Mouse (Mus musculus) ovary, adult 18-20 months (tissue): ENCODE measurements around the gene Dock9.

Experiments used
- DNase-seq: peaks from one replicate; pipeline ENCODE4 v3.0.0; 2022; ENCODE audit warnings: low spot score, mixed read lengths

Gene Dock9

GRCm38 (mm10) chr14:121791935-121792334 lies 5.7 kb downstream of the Dock9 start:
- no peak for DNase-seq

DNA sequence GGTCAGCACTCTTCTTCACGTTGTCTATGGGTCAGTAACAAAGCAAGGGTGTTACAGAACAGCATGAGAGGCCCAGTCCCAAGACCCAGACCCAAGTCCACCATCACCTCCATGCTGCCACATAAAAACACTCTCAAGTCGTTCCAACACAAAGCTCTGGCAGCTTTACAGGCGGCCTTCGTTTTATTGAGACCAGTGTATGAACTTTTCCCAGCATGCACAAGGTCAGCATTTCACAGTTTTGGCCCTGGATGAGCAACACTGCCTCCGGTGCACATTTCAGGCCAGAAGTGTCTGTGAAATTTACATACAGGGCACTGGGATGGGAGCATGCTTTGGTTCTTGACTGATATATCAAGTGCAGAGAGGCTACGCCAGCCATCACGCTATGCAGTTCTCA lies 6.5 kb downstream of the Dock9 start:
- no peak for DNase-seq

GRCm38 (mm10) chr14:121789273-121789672 lies 8.4 kb downstream of the Dock9 start:
- DNase-seq, result no peak

DNA sequence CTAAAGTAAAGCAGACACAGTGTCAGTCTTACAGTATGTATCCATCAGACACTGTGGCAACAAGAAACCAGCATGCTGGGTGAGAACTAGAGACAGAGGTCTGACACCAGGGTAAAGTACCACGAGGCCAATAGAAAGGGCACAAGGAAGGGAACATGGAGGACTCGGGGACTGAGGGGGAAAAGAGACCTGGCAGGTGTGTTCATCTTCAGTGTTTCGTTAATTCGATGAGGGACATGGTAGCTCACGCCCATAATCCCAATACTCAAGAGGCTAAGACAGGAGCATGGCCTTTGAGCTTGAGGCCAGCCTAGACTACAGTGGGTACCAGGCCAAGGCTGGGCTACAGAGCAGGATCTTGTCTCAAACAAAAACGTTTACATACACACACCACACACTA lies 9.2 kb downstream of the Dock9 start:
- no peak for DNase-seq

DNA sequence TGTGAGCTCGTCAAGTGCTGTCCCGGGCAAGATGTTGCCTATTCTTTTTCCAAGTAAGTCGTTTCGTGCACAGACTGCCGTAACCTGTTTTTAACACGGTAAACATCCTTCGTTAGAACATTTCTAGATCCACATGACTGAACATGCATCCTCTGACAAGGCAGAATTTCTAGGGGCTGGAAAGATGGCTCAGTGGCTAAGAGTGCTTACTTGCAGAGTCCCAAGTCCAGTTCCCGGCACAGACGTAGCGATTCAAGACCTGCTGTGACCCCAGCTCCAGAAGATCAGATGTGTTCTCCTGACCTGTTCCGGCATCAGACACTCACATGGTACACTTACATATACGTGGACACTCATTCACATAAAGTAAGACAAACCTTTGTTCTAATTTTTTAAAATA lies 10.2 kb downstream of the Dock9 start:
- no peak for DNase-seq

DNA sequence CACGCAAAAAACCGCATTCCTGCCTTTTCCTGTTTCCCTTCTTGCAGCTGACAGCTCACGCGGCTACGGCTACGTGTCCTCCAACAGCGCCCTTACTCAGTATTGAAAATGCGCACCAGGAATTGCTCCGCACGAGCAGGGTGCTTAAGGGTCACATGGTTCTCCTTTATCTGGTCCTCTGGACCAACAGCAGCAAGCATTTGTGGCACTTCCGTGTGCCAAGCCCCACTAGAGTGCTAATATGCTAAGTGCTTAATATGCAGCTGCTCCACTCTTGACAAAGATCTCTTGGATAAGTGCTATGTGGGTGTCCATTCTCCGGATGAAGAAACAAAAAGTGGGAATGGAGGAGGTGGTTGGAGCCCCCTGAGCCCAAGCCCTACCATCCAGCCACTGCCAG lies 10.7 kb downstream of the Dock9 start:
- no peak for DNase-seq

- no peak for DNase-seq
These were observed 12.2 kb downstream of the Dock9 start for GRCm38 (mm10) chr14:121785394-121785793.

GRCm38 (mm10) chr14:121780942-121781531 lies 16.6 kb downstream of the Dock9 start:
- no peak for DNase-seq

DNA sequence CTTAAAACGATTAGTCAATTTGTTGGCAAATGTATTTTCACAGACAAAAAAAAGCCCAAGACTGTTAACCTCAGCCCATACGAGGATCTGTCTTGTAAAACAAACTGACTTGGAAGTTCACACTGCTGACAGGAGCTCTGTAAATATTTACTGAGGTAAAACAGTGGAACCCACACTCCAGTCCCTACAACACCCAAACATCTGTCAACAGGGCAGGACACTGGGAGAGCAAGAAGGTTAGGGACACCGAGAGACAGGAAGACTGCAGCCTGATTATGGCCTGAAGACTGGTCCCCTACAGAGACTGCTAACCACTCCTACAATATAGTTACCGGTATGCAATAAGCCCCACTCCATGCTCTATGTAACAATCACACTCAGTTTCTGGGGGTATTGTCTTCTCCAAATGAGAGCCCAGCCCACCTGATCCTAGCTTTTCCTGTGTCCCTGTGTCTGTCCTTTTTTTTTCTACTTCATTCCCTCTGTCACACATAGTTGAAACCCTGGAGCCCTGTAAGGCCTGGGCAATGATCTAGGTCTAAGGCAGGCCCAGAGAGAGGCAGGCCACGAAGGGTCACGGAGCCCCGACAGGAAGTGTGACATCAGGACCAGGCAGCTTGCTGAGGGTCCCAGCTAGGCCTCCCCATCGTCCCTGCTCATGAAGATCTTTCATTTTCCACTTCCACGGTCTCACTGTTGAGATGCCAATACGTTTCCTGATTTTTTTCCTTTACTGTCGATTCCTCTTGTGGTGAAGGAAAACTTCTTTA lies 17.3 kb downstream of the Dock9 start:
- DNase-seq, result no peak

DNA sequence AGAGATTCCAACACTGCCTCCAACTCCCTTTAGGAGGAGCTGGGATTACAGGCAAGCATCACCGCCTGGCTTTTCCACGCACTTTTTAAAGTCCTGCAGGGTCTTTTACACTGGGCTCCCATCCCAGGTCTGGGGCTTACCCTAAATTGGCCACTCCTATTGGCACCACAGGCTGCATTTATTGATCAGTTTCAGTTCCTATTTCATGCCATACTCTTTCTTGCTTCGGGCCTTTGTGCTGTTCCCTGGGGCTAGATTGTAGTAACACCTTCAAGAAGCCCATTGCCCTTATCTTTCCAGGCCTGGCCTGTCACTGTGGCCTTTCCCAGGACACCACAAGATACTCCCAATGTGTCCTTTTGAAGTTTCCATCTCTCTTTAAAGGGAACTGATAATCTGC lies 18.0 kb downstream of the Dock9 start:
- no peak for DNase-seq

DNA sequence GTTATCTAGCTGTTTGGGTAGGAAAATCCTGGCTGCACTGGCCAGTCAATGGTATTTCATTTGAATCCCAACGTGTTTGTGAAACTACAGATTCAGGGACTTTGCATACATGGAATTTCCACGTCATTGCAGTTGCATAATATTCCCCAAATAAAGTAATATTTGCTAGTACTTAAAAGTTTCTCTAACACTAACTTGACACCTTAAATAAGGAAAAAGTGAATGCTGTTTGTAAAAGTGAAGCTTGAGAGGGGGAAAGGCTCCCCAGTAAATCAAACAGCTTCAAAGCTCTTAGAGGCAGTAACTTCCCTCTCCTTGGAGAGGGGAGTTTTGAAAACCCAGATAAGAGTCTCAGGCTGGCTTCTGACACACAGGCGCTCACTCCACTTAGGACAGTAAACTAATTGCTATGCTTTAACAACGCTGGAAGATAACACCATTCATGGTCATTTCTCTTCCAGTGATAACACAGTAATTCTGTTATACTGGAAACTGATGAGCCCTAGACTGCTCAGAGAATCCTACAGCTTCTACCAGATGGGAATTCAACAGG lies 20.3 kb downstream of the Dock9 start:
- DNase-seq, result no peak

DNA sequence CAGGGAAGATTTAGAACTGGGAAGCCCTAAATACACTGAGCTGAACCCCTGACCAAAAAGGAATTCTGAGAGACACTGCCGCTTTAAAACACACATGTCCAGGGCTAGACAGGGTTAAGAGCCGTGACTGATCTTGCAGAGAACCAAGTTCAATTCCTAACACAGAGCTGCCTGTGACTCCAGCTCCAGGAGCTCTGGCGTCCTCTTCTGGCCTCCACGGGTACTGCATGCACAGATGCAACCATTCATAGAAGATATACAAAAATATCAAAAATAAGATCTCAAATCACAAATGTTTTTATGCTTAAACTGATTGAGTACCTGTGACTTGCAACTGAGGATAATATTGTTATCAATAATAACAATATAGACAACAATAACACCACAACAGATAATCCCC lies 20.9 kb downstream of the Dock9 start:
- no peak for DNase-seq

DNA sequence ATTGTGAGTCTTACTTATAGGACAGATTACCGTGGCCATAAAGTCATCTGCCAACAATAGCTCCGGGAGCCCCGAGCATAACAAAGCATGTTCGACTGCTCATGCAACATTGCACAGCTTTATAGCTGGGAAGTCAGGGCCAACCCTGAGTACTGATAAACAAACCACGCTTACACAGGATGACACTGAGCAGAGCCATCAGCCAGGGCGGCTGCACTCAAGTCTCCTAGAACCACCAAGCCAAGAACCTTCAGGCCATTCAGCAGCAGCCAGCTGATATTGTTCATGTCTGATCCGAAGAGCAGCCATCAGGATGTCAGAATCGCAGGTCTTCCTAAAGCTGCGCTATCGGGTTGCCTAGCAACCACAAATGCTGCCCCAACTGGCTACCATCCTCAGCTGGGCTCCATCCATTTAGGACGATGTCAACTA lies 35.6 kb downstream of the Dock9 start:
- DNase-seq, result no peak

- DNase-seq, result no peak
These were observed 37.2 kb downstream of the Dock9 start for GRCm38 (mm10) chr14:121760403-121760802.

DNA sequence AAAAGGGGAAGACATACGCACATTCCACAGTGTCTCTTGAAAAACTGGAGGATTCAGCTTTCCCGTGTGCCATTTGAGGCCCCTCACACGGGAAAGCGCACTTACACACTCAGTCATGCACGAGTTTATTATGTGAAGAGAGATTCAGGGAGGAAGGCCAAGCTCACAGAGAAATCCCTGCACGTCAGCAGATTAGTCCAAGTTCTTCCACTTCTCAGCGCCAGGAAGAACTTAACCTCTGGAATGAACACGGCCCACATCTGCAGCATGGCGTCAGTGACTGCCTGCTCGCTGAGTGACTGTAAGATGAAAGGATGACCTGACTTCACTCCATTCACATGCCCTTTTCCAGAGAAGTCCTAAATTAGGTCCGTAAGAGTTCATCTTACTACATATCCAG lies 43.5 kb downstream of the Dock9 start:
- DNase-seq, result no peak

- DNase-seq, result no peak
These were observed 44.8 kb downstream of the Dock9 start for GRCm38 (mm10) chr14:121752686-121753426.

GRCm38 (mm10) chr14:121749606-121750005 lies 48.0 kb downstream of the Dock9 start:
- DNase-seq, result no peak

GRCm38 (mm10) chr14:121749084-121749483 lies 48.6 kb downstream of the Dock9 start:
- no peak for DNase-seq

- no peak for DNase-seq
These were observed 50.3 kb downstream of the Dock9 start for GRCm38 (mm10) chr14:121747360-121747759.

- no peak for DNase-seq
These were observed 53.7 kb downstream of the Dock9 start for GRCm38 (mm10) chr14:121743787-121744417.

DNA sequence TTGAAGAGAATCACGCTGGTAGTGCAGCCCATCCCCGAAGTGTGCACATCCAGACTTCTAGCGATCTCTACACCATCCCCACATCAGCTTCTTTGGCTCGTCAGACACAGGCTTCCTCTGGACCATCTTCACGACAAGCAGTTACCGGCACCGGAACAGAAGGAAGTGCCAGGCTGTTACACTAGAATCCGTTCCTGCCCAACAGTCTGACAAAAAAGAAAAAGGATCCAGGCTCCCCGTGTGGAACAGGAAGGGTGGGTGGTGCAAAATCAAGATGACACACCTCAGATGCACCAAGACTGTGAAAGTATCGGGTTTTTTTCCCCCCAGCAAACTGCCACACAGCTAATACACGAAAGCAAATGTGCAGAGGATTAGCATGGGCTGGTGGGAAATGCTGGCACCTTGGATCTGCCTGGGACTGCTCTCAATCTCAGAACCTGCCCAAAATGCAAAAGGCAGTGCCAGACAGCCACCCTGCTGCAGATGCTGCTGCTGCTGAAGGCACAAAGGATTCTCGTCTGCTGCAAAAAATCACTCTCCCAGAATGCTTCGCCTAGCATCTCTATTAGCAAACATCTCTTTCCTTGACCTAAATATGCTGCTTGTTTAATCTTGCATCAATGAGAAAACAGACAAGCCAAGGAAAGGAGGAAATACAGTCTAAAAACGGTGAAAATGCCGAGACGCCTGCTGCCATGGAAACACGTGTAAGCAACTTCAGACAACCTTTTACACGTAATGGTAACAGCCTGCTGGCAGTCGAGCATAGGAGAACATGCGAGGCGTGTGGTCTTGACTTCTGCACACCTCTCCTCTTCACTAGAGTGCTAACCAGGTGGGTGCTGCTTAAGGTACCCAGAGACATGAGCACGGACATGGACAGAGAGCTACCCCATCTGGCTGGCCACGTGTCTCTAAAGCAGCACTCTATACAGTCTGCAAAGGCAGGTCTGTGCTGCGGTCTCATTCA lies 58.9 kb downstream of the Dock9 start:
- no peak for DNase-seq
